Mouse (Mus musculus) lung, adult 2 months (tissue): ENCODE results near the gene Lhfpl5.

ENCODE experiments used
- CTCF ChIP-seq: fragments of 200-500 bp; IDR thresholded peaks from 2 replicates; pipeline ENCODE4 v1.5.1; 2011; ENCODE audit warnings: mild to moderate bottlenecking, low read length, control low read depth; ENCODE audit not compliant: insufficient read depth
- POLR2A ChIP-seq: fragments of 200-500 bp; IDR thresholded peaks from 2 replicates; pipeline ENCODE4 v1.6.1; 2011; ENCODE audit warnings: low read depth, mild to moderate bottlenecking, control low read depth, low read length, borderline replicate concordance; ENCODE audit errors: extremely low read depth

- TF ChIP-seq POLR2A (no peak), CTCF (no peak)
Observed at GRCm38 (mm10) chr17:28572521-28572920, 2.9 kb upstream of the Lhfpl5 start.
